Mouse (Mus musculus) MEL (cell line): Measurements from ENCODE around the gene Pex3. TPM values are rescaled to one million over a fixed set of nuclear protein-coding genes. Genes with fewer than 3 reads are reported as not detected.

Experiments
- DNase-seq: peaks from one replicate; pipeline ENCODE4 v3.0.0; 2011; ENCODE audit warnings: low read depth, low spot score
- H3K27ac ChIP-seq: 2 replicates; pipeline ENCODE4 v1.5.1; 2012; ENCODE audit warnings: low read depth, mild to moderate bottlenecking, control low read depth, low read length, moderate library complexity; ENCODE audit not compliant: control insufficient read depth
- H3K27me3 ChIP-seq, 2 experiments: fragments of 150-350 bp in 1 of 2; sonication (generic) in 1 of 2; 2 replicates each; pipeline ENCODE4 v1.6.1; 2012; ENCODE audit warnings: low read length in 2 of 2, mild to moderate bottlenecking in 2 of 2, improper control_type of control experiment in 1 of 2, moderate library complexity in 1 of 2; ENCODE audit not compliant: insufficient read depth in 2 of 2, control insufficient read depth in 1 of 2
- H3K36me3 ChIP-seq, 2 experiments: 2 replicates each; pipeline ENCODE4 v1.6.1; 2012 to 2014; ENCODE audit warnings: low read length in 2 of 2, improper control_type of control experiment in 1 of 2, inconsistent platforms in 1 of 2, mild to moderate bottlenecking in 1 of 2; ENCODE audit not compliant: insufficient read depth in 2 of 2, control insufficient read depth in 1 of 2
- H3K4me1 ChIP-seq, 2 experiments: fragments of 150-350 bp in 1 of 2; sonication (generic) in 1 of 2; 2 replicates each; pipeline ENCODE4 v1.6.1; 2012; ENCODE audit warnings: low read length in 2 of 2, improper control_type of control experiment in 1 of 2, mild to moderate bottlenecking in 1 of 2; ENCODE audit not compliant: insufficient read depth in 2 of 2, control insufficient read depth in 1 of 2
- H3K4me3 ChIP-seq, 2 experiments: fragments of 150-350 bp in 1 of 2; sonication (generic) in 1 of 2; 2 replicates each; pipeline ENCODE4 v1.5.1; 2012; ENCODE audit warnings: low read depth in 2 of 2, low read length in 2 of 2, mild to moderate bottlenecking in 2 of 2, moderate library complexity in 2 of 2, control low read depth in 1 of 2, improper control_type of control experiment in 1 of 2; ENCODE audit not compliant: control insufficient read depth in 1 of 2, insufficient read depth in 1 of 2
- H3K79me2 ChIP-seq: 2 replicates; pipeline ENCODE4 v1.6.1; 2012; ENCODE audit warnings: mild to moderate bottlenecking, low read length, moderate library complexity; ENCODE audit not compliant: control insufficient read depth, poor library complexity, insufficient read depth
- H3K9ac ChIP-seq: 2 replicates; pipeline ENCODE4 v1.6.1; 2012; ENCODE audit warnings: low read depth, mild to moderate bottlenecking, control low read depth, low read length, moderate library complexity; ENCODE audit not compliant: control insufficient read depth, poor library complexity, severe bottlenecking
- H3K9me3 ChIP-seq: fragments of 150-350 bp; sonication (generic); replicated peaks from 2 replicates; pipeline ENCODE4 v1.6.1; 2012; ENCODE audit warnings: mild to moderate bottlenecking, low read length, improper control_type of control experiment, moderate library complexity; ENCODE audit not compliant: insufficient read depth
- BHLHE40 ChIP-seq: IDR thresholded peaks from 2 replicates; pipeline ENCODE4 v1.6.1; 2012; ENCODE audit warnings: low read depth, mild to moderate bottlenecking, inconsistent platforms, low read length, improper control_type of control experiment, borderline replicate concordance
- CTCF ChIP-seq, 3 experiments: IDR thresholded peaks in 2 of 3; conservative IDR thresholded peaks in 1 of 3; 2 replicates each; pipeline ENCODE4 v1.5.1; 2011 to 2012; ENCODE audit warnings: low read length in 3 of 3, low read depth in 2 of 3, mild to moderate bottlenecking in 2 of 3, improper control_type of control experiment in 1 of 3, inconsistent platforms in 1 of 3, mixed read lengths in 1 of 3, moderate library complexity in 1 of 3; ENCODE audit not compliant: control insufficient read depth in 1 of 3, insufficient read depth in 1 of 3, poor library complexity in 1 of 3, severe bottlenecking in 1 of 3
- EP300 ChIP-seq, 2 experiments: IDR thresholded peaks; 2 replicates each; pipeline ENCODE4 v1.6.1; 2011; ENCODE audit warnings: improper control_type of control experiment in 2 of 2, low read length in 2 of 2, low read depth in 1 of 2, mild to moderate bottlenecking in 1 of 2
- ETS1 ChIP-seq: IDR thresholded peaks from 2 replicates; pipeline ENCODE4 v1.6.1; 2012; ENCODE audit warnings: low read depth, mild to moderate bottlenecking, inconsistent platforms, low read length, improper control_type of control experiment, moderate library complexity
- KAT2A ChIP-seq: conservative IDR thresholded peaks from 2 replicates; pipeline ENCODE4 v1.6.1; 2012; ENCODE audit warnings: low read depth, low read length, improper control_type of control experiment, inconsistent platforms
- MAFK ChIP-seq: IDR thresholded peaks from 2 replicates; pipeline ENCODE4 v1.6.1; 2011; ENCODE audit warnings: low read depth, mild to moderate bottlenecking, low read length, improper control_type of control experiment, borderline replicate concordance
- MAX ChIP-seq: IDR thresholded peaks from 2 replicates; pipeline ENCODE4 v1.6.1; 2011; ENCODE audit warnings: low read length, improper control_type of control experiment
- NELFE ChIP-seq: IDR thresholded peaks from 2 replicates; pipeline ENCODE4 v1.6.1; 2011; ENCODE audit warnings: low read depth, low read length, improper control_type of control experiment
- NRF1 ChIP-seq: IDR thresholded peaks from 2 replicates; pipeline ENCODE4 v1.6.1; 2014; ENCODE audit warnings: low read depth, mild to moderate bottlenecking, inconsistent platforms, low read length, improper control_type of control experiment, moderate library complexity; ENCODE audit not compliant: poor library complexity, insufficient read depth, severe bottlenecking
- POLR2A ChIP-seq, 2 experiments: IDR thresholded peaks; 2 replicates each; pipeline ENCODE4 v1.6.1; 2011 to 2012; ENCODE audit warnings: low read length in 2 of 2, mild to moderate bottlenecking in 2 of 2, control low read depth in 1 of 2, improper control_type of control experiment in 1 of 2, low read depth in 1 of 2, moderate library complexity in 1 of 2; ENCODE audit not compliant: control insufficient read depth in 1 of 2, insufficient read depth in 1 of 2, poor library complexity in 1 of 2
- POLR2AphosphoS5 ChIP-seq: IDR thresholded peaks from 2 replicates; pipeline ENCODE4 v1.6.1; 2012; ENCODE audit warnings: low read depth, borderline replicate concordance, mild to moderate bottlenecking, inconsistent platforms, low read length, moderate library complexity, mixed read lengths
- SIN3A ChIP-seq: IDR thresholded peaks from 2 replicates; pipeline ENCODE4 v1.6.1; 2012; ENCODE audit warnings: low read length, improper control_type of control experiment, inconsistent platforms
- UBTF ChIP-seq: IDR thresholded peaks from 2 replicates; pipeline ENCODE4 v1.6.1; 2012; ENCODE audit warnings: low read depth, mild to moderate bottlenecking, inconsistent platforms, low read length, improper control_type of control experiment, moderate library complexity, borderline replicate concordance; ENCODE audit not compliant: insufficient read depth
- USF2 ChIP-seq, 2 experiments: IDR thresholded peaks; 2 replicates each; pipeline ENCODE4 v1.6.1; 2011 to 2012; ENCODE audit warnings: improper control_type of control experiment in 2 of 2, low read length in 2 of 2, borderline replicate concordance in 1 of 2, inconsistent platforms in 1 of 2, low read depth in 1 of 2, mild to moderate bottlenecking in 1 of 2; ENCODE audit not compliant: insufficient read depth in 1 of 2
- ZC3H11A ChIP-seq: IDR thresholded peaks from 2 replicates; pipeline ENCODE4 v1.6.1; 2012; ENCODE audit warnings: low read depth, mild to moderate bottlenecking, inconsistent platforms, low read length, improper control_type of control experiment
- ZNF384 ChIP-seq: IDR thresholded peaks from 2 replicates; pipeline ENCODE4 v1.6.1; 2012; ENCODE audit warnings: low read depth, mild to moderate bottlenecking, inconsistent platforms, low read length, improper control_type of control experiment
- polyA plus RNA-seq, 2 experiments: library from polyadenylated mRNA; stranded (reverse) in 1 of 2; unstranded in 1 of 2; fragments of >175 nt in 1 of 2; fragments of >200 nt in 1 of 2; gene quantifications; 2 replicates each; pipeline versions ENCODE4 v1.2.1 to v1.2.4; 2012; ENCODE audit warnings: low replicate concordance in 2 of 2, low read depth in 1 of 2; ENCODE audit not compliant: insufficient read length in 2 of 2, insufficient read depth in 1 of 2, missing spikeins in 1 of 2
- total RNA-seq: library from RNA; depleted of rRNA; stranded (reverse); fragments of 300-350 nt; gene quantifications from 2 replicates; pipeline ENCODE4 v1.2.3, GENCODE M21; 2012

Pex3 gene
- total and polyA plus RNA-seq, 3 experiments = 13.8 to 15.1 TPM; not detected in 1

GRCm38 (mm10) chr10:13572410-13572809 lies 19.5 kb upstream of the Pex3 start:
- Histone ChIP-seq H3K4me1 (no peaks in the 10 kb centered on the region), H3K27ac (no peak overlapping the region), H3K36me3 (no peaks in the 10 kb centered on the region), H3K9me3 (no peaks in the 10 kb centered on the region), H3K27me3 (no peaks in the 10 kb centered on the region), H3K9ac (no peak overlapping the region), H3K4me3 (no peak overlapping the region), H3K79me2 (no peaks in the 10 kb centered on the region)
- DNase-seq = no peak
- no peak for TF ChIP-seq ZNF384
- no peak for TF ChIP-seq EP300 (IDR thresholded peaks at IDR 0.05; ENCODE audit: low read depth in 1 of 2, low read length in 2 of 2)
- no peak for TF ChIP-seq POLR2A (IDR thresholded peaks at IDR 0.05; ENCODE audit: control insufficient read depth in 1 of 2, insufficient read depth in 1 of 2, low read depth in 1 of 2, low read length in 2 of 2, poor library complexity in 1 of 2)
- TF ChIP-seq USF2 (IDR thresholded peaks at IDR 0.05; ENCODE audit: borderline replicate concordance in 1 of 2, insufficient read depth in 1 of 2, low read depth in 1 of 2, low read length in 2 of 2) = no peak
- no peak for TF ChIP-seq MAX
- no peak for TF ChIP-seq NELFE
- no peak for TF ChIP-seq SIN3A
- TF ChIP-seq MAFK = no peak
- no peak for TF ChIP-seq NRF1
- no peak for TF ChIP-seq BHLHE40
- TF ChIP-seq ETS1 = no peak
- TF ChIP-seq KAT2A = no peak
- TF ChIP-seq UBTF = no peak
- no peak for TF ChIP-seq CTCF (IDR thresholded peaks at IDR 0.05 in 2 of 3, conservative IDR thresholded peaks at IDR 0.05 in 1 of 3; ENCODE audit: control insufficient read depth in 1 of 3, insufficient read depth in 1 of 3, low read depth in 2 of 3, low read length in 3 of 3, poor library complexity in 1 of 3, severe bottlenecking in 1 of 3)

- Histone ChIP-seq H3K9me3 (no peaks in the 10 kb centered on the region), H3K9ac (no peak overlapping the region), H3K4me3 (no peak overlapping the region), H3K36me3 (no peaks in the 10 kb centered on the region), H3K4me1 (no peaks in the 10 kb centered on the region), H3K27me3 (no peaks in the 10 kb centered on the region), H3K79me2 (no peaks in the 10 kb centered on the region), H3K27ac (no peak overlapping the region)
- no peak for TF ChIP-seq UBTF
- no peak for TF ChIP-seq POLR2AphosphoS5
- TF ChIP-seq ZC3H11A = no peak
- no peak for TF ChIP-seq CTCF (IDR thresholded peaks at IDR 0.05 in 2 of 3, conservative IDR thresholded peaks at IDR 0.05 in 1 of 3; ENCODE audit: control insufficient read depth in 1 of 3, insufficient read depth in 1 of 3, low read depth in 2 of 3, low read length in 3 of 3, poor library complexity in 1 of 3, severe bottlenecking in 1 of 3)
- TF ChIP-seq ETS1 = no peak
- no peak for TF ChIP-seq ZNF384
- TF ChIP-seq SIN3A = no peak
- no peak for DNase-seq
Observed at GRCm38 (mm10) chr10:13572003-13572402, 19.1 kb upstream of the Pex3 start.
